Mouse (Mus musculus): ENCODE results near the gene Cdh16.

GRCm38 (mm10) chr8:104592566-104592965, 31.6 kb downstream of the Cdh16 start:
- TF ChIP-seq REST (IDR thresholded peaks at IDR 0.05; ENCODE audit: insufficient read depth, insufficient read length) (no peak), MAX (IDR thresholded peaks at IDR 0.05; ENCODE audit: low read depth) (no peak), USF1 (IDR thresholded peaks at IDR 0.05; ENCODE audit: low read depth) (no peak), POLR2A (IDR thresholded peaks at IDR 0.05; ENCODE audit: insufficient read length, low read depth) (no peak), POLR2AphosphoS2 (IDR thresholded peaks at IDR 0.05; ENCODE audit: insufficient read length, low read depth) (no peak), E2F4 (IDR thresholded peaks at IDR 0.05; ENCODE audit: insufficient read depth) (no peak), MYOD1 (IDR thresholded peaks at IDR 0.05; ENCODE audit: control insufficient read depth in 1 of 3, insufficient read length in 2 of 3, low read depth in 2 of 3) (no peak)
